Mouse (Mus musculus): ENCODE results near the gene Plscr2.

Plscr2 gene

GRCm38 (mm10) chr9:92275486-92276207 is at the start of gene Plscr2:
TSS of gene Plscr2 (plus strand) at chr9:92275602.
- DNase-seq, result no peak

GRCm38 (mm10) chr9:92226127-92226655 is 49.2 kb upstream of the Plscr2 start:
- no peak for DNase-seq

DNA sequence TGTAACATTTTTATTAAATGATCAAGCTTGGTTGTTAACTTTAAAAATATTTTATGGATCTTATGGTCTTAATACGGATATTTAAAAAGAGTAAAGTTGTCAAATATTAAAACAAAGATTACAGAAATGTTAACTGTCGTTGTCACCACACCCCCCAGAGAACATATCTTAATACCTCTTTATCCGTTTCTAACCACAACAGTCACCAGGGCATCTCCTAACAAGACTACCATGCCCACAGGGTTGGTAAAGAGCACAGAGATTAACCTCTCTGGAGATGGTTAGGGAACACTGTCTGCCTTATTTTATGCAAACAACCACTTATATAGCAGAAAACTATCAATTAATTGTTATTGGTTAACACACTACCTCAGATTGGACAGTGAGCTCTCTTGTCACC is 48.6 kb upstream of the Plscr2 start:
- no peak for DNase-seq

- no peak for DNase-seq
Observed at GRCm38 (mm10) chr9:92228867-92229832, 46.3 kb upstream of the Plscr2 start.

DNA sequence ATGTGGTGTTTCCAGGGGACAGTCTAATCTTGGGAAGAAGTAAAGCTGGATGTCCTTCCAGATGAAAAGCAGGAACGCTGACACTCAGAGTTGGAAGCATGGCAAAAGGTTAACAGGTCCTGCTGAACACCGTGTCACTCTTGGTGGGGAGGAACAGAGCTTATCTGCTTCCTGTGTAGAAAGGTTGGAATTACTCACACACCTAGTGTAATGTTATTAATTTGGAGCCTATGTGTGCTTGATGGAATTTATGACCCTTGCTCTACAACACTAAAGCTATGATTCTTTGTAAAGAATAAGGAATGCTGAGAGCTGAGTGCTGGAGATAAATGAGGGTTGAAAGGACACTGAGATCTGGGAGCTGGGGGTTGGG is 45.6 kb upstream of the Plscr2 start:
- no peak for DNase-seq

DNA sequence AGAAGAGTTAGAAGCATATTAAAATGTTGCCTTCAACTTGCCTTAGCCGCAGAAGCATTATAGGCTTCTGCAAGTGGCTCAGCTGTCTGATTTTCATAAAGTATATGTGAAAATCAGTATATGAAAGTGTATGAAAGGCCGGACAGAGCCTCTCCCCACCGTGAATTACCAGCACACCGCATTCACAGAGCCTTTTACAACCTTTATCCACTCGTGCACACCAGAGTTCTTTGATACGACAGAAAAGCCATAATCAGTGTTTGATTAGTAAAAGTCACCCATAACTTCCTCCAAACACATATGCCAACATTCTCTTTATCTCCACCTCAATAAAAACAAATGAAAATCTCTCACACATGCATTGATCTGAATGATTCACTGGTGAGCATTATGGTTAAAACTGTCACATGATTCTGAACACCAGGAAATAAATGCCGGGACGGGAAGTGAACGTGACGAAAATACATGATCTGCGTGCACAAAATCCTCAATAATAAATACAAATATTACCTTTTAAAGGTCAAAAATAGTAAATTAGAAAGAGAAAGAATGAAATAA is 40.4 kb upstream of the Plscr2 start:
- DNase-seq, result no peak

GRCm38 (mm10) chr9:92248773-92249446 is 26.5 kb upstream of the Plscr2 start:
- no peak for DNase-seq

GRCm38 (mm10) chr9:92249447-92249852 is 26.0 kb upstream of the Plscr2 start, which contains the start of gene Plscr1:
TSS of gene Plscr1 (plus strand) at chr9:92249750.
- no peak for DNase-seq

DNA sequence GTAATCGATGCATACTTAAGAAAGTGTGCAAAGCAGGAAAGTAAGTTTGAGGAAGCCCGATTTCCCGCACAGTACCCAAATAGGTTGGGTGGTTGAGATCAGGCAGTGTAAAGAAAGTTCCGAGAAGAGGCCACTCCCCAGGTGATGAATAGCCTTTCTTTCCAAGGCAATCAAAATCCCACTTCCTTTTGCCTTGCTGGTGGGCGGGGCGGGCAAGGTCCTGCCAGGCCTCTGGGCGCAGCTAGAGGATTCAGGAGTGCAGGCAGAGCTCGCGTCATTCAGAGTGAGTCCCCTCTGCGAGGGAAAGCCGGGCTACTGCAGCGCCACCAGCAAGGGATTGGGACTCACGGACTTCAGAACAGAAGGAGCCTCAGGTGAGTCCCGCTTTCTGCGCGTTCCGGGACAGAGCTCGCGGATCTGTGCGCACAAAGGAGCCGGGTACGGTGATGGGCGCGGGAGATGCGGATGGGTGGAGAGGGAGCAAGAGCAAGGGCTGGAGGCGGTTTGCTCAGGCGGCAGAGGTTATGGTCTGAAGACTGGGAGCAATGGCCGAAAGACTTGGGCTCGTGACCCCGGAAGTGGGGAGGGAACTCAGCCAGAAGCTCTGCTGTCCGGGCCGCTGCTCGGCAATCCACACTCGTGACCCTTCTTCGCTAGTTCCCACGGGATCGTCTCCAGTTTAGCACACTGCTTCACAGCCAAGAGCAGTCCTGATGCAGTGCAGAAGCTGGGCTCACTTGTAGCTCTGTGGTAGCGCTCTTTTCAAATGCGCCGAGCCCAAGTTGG is 25.2 kb upstream of the Plscr2 start:
- DNase-seq, result peak; percentile 72 to 74

- DNase-seq, result no peak
Observed at GRCm38 (mm10) chr9:92252718-92253117, 22.7 kb upstream of the Plscr2 start.

DNA sequence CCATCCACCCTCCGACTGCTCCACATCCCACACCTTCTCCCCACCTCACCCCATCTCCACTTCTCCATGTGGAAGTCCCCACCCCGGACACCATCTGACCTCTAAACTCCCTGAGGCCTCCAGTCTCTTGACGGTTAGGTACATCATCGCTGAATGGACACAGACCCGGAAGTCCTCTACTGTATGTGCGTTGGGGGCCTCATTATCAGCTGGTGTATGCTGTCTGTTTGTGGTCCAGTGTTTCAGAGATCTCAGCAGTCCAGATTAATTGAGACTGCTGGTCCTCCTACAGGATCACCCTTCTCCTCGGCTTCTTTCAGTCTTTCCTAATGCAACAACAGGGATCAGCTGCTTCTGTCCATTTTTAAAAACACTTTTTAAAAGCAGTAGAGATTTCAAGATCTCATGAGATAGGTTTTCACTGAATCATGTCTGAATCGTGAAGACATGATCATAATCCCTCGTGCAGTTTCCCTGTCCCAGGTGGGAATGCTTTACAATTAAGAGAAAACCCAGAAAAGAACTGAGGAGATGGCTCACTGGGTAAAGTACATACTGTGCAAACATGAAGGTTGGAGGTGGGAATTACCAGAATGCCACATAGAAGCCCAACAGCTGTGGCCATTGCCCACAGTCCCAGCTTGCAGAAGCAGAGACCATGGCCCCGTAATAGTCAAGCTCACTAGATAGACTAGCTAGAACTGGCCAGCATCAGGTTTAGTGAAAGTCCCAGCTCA is 21.6 kb upstream of the Plscr2 start:
- no peak for DNase-seq

DNA sequence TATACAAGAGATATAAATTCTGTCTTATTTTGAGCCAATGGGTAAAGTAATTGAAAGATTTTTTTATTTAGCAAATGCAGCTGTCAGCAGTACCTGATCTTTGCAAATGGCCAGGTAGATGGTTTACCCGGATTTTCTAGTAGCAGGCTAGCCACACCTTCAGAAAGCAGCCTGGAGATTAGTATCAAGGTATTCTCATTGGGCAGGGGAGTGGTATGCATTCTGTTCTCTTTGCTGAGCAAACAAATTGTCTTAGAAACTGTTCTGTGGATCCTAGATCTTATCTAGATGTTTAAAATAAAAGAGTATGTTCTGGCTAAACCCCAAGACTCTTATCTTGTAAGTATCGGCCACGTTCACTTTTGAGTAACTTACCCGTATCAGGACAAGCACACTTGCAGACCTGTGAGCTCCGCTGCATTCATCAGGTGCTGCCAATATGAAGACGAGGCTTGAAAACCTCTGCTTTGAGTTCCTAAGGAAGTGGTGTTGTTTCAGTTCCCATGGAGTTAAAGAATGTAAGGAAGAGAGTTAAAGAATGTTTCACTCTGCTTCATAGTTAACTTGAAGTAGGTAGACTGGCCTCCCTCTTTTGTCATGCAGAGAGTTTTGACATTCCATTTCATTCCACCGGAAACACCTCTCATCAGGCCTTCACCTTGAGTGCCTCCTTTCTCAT is 14.8 kb upstream of the Plscr2 start:
- no peak for DNase-seq

- DNase-seq, result no peak
Observed at GRCm38 (mm10) chr9:92265719-92266118, 9.7 kb upstream of the Plscr2 start.

GRCm38 (mm10) chr9:92266558-92267171 is 8.7 kb upstream of the Plscr2 start:
- DNase-seq, result no peak

GRCm38 (mm10) chr9:92267732-92268131 is 7.7 kb upstream of the Plscr2 start:
- DNase-seq, result no peak

DNA sequence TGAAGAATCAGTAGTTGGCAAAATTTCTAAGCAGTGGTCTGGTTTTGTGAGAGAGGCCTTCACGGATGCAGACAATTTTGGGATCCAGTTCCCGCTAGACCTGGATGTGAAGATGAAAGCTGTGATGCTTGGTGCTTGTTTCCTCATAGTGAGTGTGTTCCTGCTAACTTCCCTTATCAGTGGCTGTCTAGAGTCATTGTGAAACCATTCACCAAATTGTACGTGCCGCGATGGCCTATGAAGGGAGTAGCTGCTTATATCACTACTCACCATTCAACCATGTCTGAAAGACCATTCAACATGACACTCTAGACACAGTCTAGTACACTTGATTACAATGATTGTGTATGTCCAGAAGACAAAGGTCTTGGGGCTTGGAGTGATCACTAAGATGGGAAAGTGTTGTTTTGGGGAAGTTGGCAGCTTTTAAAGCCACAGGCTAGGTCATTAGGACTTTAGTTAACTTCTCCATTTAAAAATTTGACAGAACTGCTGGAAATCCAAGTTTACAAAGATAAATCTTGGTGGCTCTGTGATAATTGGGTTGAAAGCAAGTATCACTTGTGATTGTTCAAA is 5.5 kb upstream of the Plscr2 start:
- DNase-seq, result no peak

- peak; percentile 75 to 81 for DNase-seq
Observed at GRCm38 (mm10) chr9:92270927-92271326, 4.5 kb upstream of the Plscr2 start.

- DNase-seq, result no peak
Observed at GRCm38 (mm10) chr9:92272650-92273049, 2.8 kb upstream of the Plscr2 start.

- DNase-seq, result no peak
Observed at GRCm38 (mm10) chr9:92273271-92273670, 2.1 kb upstream of the Plscr2 start.

Data from cerebellum, postnatal 10 days (tissue).